Mouse (Mus musculus) gastrocnemius, adult 2 months (tissue): ENCODE data around the gene Slc9a3. TPM values are rescaled to one million over a fixed set of nuclear protein-coding genes. Genes with fewer than 3 reads are reported as not detected.
A peak's percentile ranks its signal among the peaks of the same experiment; 100 is the strongest.

Experiments
- DNase-seq: peaks from one replicate; pipeline ENCODE4 v3.0.0; 2022
- H3K27ac ChIP-seq: fragments of 200-600 bp; 2 replicates; pipeline ENCODE4 v1.8.1; 2022; ENCODE audit warnings: mild to moderate bottlenecking
- H3K4me3 ChIP-seq: fragments of 200-600 bp; 2 replicates; pipeline ENCODE4 v1.8.1; 2022; ENCODE audit warnings: mild to moderate bottlenecking, moderate library complexity
- CTCF ChIP-seq: fragments of 200-600 bp; IDR thresholded peaks from 2 replicates; pipeline ENCODE4 v1.8.1; 2022; ENCODE audit warnings: antibody characterized with exemption, mild to moderate bottlenecking, moderate library complexity
- intact Hi-C: fragments of 180-260 bp; cut with DNase I; formaldehyde crosslinking; loops from one replicate; pipeline ENCODE4 v1.15.1; 2025
- total RNA-seq, 2 experiments: library from RNA; stranded (reverse); gene quantifications; 2 replicates each; pipeline ENCODE4 v1.2.3; 2021

Slc9a3 gene
- total RNA-seq, 2 experiments from 2014 or later: 0.08 to 0.14 TPM

GRCm38 (mm10) chr13:74113626-74114191 lies 7.5 kb upstream of the Slc9a3 start:
- intact Hi-C loops: no loop called here
- TF ChIP-seq CTCF: no peak
- DNase-seq: no peak
- H3K4me3 ChIP-seq: no peak overlapping the region
- no peak overlapping the region for H3K27ac ChIP-seq

- Histone ChIP-seq H3K4me3 (peak overlapping the region; percentile 64), H3K27ac (no peak overlapping the region)
- intact Hi-C loops: no loop called here
- TF ChIP-seq CTCF: no peak
- no peak for DNase-seq
Measured at GRCm38 (mm10) chr13:74121795-74122330, 606 bp downstream of the Slc9a3 start.

- intact Hi-C loops: no loop called here
- no peak overlapping the region for H3K4me3 ChIP-seq
- TF ChIP-seq CTCF: no peak
Measured at GRCm38 (mm10) chr13:74122632-74123031, 1.4 kb downstream of the Slc9a3 start.

DNA sequence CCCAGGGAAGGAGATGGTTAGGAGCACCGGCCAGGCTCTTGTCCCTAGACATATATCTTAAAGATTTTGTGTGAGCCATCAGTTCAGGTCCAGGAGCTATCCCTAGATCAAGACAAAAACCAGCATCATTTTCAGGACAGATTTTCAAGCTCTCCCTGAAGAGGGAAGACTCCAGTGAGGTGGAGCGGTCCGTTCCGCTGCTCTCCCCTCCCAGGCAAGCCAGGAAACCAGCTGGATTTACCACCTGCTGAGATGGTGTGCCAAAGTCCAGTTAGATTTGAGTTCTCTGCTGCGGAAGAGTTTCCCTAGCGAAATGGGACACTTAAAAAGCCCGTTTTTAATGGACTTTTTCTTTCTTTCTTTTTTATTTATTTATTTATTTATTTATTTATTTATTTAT lies 6.3 kb downstream of the Slc9a3 start:
- no peak overlapping the region for H3K4me3 ChIP-seq
- no peak for TF ChIP-seq CTCF
- no peak for DNase-seq
- no peak overlapping the region for H3K27ac ChIP-seq
- intact Hi-C loops: no loop called here

More at GRCm38 (mm10) chr13:74122632-74123031, 1.4 kb downstream of the Slc9a3 start:
- DNase-seq: no peak
- no peak overlapping the region for H3K27ac ChIP-seq

GRCm38 (mm10) chr13:74129909-74130308 lies 8.7 kb downstream of the Slc9a3 start:
- Histone ChIP-seq H3K4me3 (no peak overlapping the region), H3K27ac (no peak overlapping the region)
- no peak for TF ChIP-seq CTCF
- DNase-seq: no peak
- intact Hi-C loops: no loop called here

GRCm38 (mm10) chr13:74138906-74139647 lies 17.8 kb downstream of the Slc9a3 start:
- intact Hi-C loops: no loop called here
- DNase-seq: no peak
- H3K27ac ChIP-seq: no peak overlapping the region
- no peak for TF ChIP-seq CTCF
- no peak overlapping the region for H3K4me3 ChIP-seq

GRCm38 (mm10) chr13:74140793-74141192 lies 19.5 kb downstream of the Slc9a3 start:
- no peak for DNase-seq
- no peak for TF ChIP-seq CTCF
- H3K27ac ChIP-seq: no peak overlapping the region
- intact Hi-C loops: no loop called here
- no peak overlapping the region for H3K4me3 ChIP-seq

- Histone ChIP-seq H3K27ac (no peak overlapping the region), H3K4me3 (no peak overlapping the region)
- no peak for DNase-seq
- no peak for TF ChIP-seq CTCF
- intact Hi-C loops: no loop called here
Measured at GRCm38 (mm10) chr13:74143282-74143681, 22.0 kb downstream of the Slc9a3 start.

DNA sequence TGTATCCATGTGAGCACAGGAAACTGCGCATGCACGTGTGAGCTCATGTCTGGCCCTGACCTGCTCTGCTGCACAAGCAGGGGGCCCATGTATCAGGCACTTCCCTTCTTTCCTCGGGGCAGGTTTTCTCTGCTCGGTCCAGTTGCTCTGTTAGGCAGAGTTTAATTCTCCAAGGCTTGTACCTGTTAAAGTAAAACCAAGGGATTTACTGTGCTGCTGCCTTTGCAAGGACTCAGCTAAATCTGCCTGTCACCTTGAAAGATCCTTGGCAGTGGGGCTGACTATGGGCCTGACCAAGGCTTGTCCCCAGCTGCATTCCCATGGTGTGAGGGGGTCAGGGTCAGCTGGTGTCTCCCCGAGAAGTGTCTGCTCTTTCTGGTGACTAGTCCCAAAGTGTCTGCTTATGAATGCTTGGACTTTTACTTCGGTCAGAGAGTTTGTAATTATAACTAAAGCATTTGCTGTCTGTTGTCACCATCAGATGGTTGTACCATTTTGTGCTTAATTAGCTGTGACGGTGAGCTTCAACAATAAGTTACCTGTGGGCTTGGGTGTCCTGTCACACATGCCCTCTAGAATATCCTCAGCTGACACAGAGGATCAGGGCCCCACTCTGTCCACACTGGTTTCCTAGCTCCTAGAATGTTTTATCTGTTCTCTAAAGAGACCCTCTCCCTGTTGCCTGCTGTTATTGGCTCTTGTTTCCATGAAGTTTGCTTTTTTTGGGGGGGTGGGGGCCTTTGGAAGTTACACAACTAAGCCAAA lies 23.0 kb downstream of the Slc9a3 start:
- Histone ChIP-seq H3K27ac (no peak overlapping the region), H3K4me3 (no peak overlapping the region)
- intact Hi-C loops: no loop called here
- no peak for TF ChIP-seq CTCF
- no peak for DNase-seq

DNA sequence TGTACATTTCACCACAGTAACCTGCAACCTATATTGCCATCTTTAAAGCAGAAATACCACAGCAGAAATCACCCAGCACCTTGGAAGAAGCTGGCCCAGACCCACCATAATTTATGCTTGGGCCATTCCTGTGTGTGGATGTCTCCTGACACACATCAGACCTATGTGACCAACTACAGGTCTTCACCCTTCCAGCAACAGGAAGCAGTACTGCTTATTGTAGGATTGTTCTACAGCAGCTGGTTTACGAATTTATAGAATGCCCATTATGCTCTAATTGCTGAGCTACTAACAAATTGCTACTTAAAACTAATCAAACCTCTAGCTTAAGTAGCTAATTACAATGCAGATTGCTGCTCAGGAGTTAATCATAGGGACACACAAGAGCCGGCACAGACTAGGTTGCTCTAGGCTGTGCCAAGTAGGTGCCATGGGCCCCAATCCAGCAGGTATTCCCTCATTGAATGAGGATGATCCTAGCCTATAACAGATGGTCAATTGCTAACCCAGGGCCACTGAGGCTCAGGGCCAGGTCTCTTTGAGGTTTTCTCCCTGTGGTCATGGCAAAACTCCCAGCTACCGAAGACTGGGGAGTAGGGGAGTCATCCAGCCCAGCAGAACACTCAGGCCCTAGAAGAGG lies 24.8 kb downstream of the Slc9a3 start:
- Histone ChIP-seq H3K4me3 (no peak overlapping the region), H3K27ac (no peak overlapping the region)
- intact Hi-C loops: no loop called here
- TF ChIP-seq CTCF: no peak
- no peak for DNase-seq

- H3K4me3 ChIP-seq: no peak overlapping the region
- TF ChIP-seq CTCF: no peak
- DNase-seq: no peak
- intact Hi-C loops: no loop called here
- H3K27ac ChIP-seq: no peak overlapping the region
Measured at GRCm38 (mm10) chr13:74147327-74147726, 26.1 kb downstream of the Slc9a3 start.

DNA sequence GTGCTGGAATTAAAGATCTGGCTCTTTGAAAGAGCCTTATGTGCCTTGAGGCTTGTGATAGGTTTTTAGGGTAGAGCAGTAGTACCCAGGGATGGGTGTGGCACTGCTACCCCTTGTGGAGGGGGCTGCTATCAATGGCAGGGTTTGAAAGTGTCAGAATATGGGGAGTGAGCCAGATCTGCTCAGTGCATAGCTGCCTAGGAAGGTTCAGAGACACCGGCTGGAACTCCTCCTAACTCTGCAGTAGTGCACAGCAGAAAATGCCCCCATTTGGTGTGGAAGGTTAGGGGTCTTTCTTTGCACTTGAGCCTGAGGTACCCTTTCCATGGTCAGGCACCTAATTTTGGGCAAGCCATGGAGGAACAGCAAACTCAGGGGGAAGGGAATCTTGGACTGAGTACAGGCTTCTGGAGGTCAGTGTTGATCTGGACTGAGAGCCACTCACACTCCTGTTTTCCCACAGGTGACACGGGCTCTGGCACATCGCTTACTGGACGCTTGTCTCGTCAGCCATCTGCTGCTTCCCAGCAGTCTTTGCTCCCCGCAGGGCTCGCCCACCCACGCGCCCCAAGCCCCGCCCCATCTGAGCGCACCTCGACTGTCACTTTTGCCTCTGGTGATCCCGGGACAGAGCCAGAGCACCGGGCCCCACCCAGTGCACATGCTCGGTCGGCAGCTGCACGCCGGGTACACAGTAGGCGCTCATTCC lies 45.2 kb downstream of the Slc9a3 start:
- peak overlapping the region; percentile 69 for H3K4me3 ChIP-seq
- H3K27ac ChIP-seq: peak overlapping the region; percentile 31; the same call in 1 of the 2 replicates
- no peak for TF ChIP-seq CTCF
- intact Hi-C loops: no loop called here
- DNase-seq: peak; percentile 56
